Mouse (Mus musculus): ENCODE measurements around the gene Ifna11.
"Not testable (repeated sequence)": the region's sequence is repeated elsewhere in the genome, so short reads cannot be mapped to it uniquely, and the experiment has no call there.

DNA sequence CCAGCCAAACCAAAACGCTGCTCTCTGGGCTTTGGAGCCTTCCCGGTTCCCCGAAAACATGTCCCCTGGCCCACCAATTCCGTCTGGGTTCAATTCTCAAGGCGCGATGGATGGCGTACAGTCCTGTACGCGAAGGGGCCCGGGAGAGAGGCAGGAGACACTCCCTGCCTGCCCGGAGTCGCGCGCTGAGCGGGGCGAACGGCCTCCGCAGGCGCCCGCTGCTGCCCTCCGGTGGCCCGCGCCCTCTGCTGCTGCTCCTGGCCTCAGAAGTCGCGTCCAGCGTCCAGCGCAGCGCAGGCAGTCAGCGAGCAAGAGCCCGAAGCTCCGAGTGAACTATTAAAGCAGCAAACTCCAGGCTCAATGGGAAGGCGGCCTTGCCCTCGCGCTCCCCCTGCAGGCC is 14.0 kb upstream of the Ifna11 start:
- not testable (repeated sequence) for TF ChIP-seq MXI1 (IDR thresholded peaks at IDR 0.05; ENCODE audit: low read depth, low read length); EP300 (IDR thresholded peaks at IDR 0.05; ENCODE audit: low read length); CTCF (conservative IDR thresholded peaks at IDR 0.05 in 1 of 2, IDR thresholded peaks at IDR 0.05 in 1 of 2; ENCODE audit: low read depth in 2 of 2, low read length in 2 of 2); MEF2A (IDR thresholded peaks at IDR 0.05; ENCODE audit: borderline replicate concordance, low read depth, low read length); RAD21 (IDR thresholded peaks at IDR 0.05; ENCODE audit: low read depth, low read length); MAZ (IDR thresholded peaks at IDR 0.05; ENCODE audit: low read depth, low read length); BHLHE40 (IDR thresholded peaks at IDR 0.05; ENCODE audit: low read depth, low read length); TCF12 (IDR thresholded peaks at IDR 0.05; ENCODE audit: low read depth, low read length); POLR2A (IDR thresholded peaks at IDR 0.05; ENCODE audit: low read depth, low read length); ZMIZ1 (IDR thresholded peaks at IDR 0.05; ENCODE audit: low read depth, low read length); JUND (conservative IDR thresholded peaks at IDR 0.05; ENCODE audit: low read depth, low read length); USF1 (IDR thresholded peaks at IDR 0.05; ENCODE audit: low read depth, low read length); MAFK (IDR thresholded peaks at IDR 0.05; ENCODE audit: insufficient replicate concordance, low read length); SMC3 (IDR thresholded peaks at IDR 0.05; ENCODE audit: low read depth, low read length)
